Mouse (Mus musculus) testis, adult 2 months (tissue): ENCODE measurements at regions not wholly inside any gene's neighbourhood (a gene's known extent, or its start where the extent isn't known, plus 50 kb on each side); places are given as distances from the start of the nearest gene placed in this dataset.

Experiments used
- H3K27ac ChIP-seq: fragments of 200-500 bp; 2 replicates; pipeline ENCODE4 v1.5.1; 2012; ENCODE audit warnings: low read depth, low read length; ENCODE audit not compliant: control insufficient read depth, insufficient read depth
- H3K27me3 ChIP-seq: fragments of 200-500 bp; 2 replicates; pipeline ENCODE4 v1.6.1; 2012; ENCODE audit warnings: mild to moderate bottlenecking, low read length, moderate library complexity; ENCODE audit not compliant: control insufficient read depth, insufficient read depth
- H3K36me3 ChIP-seq: fragments of 200-500 bp; 2 replicates; pipeline ENCODE4 v1.6.1; 2012; ENCODE audit warnings: mild to moderate bottlenecking, low read length; ENCODE audit not compliant: control insufficient read depth, insufficient read depth
- H3K4me1 ChIP-seq: fragments of 200-500 bp; 2 replicates; pipeline ENCODE4 v1.6.1; 2012; ENCODE audit warnings: low read length; ENCODE audit not compliant: control insufficient read depth, insufficient read depth
- H3K4me3 ChIP-seq: fragments of 200-500 bp; 2 replicates; pipeline ENCODE4 v1.5.1; 2012; ENCODE audit warnings: low read depth, mild to moderate bottlenecking, low read length, moderate library complexity, mixed read lengths; ENCODE audit not compliant: control insufficient read depth
- CTCF ChIP-seq: fragments of 200-500 bp; IDR thresholded peaks from 2 replicates; pipeline ENCODE4 v1.5.1; 2012; ENCODE audit warnings: low read depth, mild to moderate bottlenecking, inconsistent platforms, low read length, moderate library complexity; ENCODE audit not compliant: control insufficient read depth, insufficient read depth, insufficient replicate concordance
- POLR2A ChIP-seq: fragments of 200-500 bp; IDR thresholded peaks from 2 replicates; pipeline ENCODE4 v1.6.1; 2012; ENCODE audit warnings: low read depth, mild to moderate bottlenecking, inconsistent platforms, low read length, moderate library complexity; ENCODE audit not compliant: control insufficient read depth

GRCm38 (mm10) chr2:11032891-11033290 is 139.0 kb upstream of the Prkcq start:
- Histone ChIP-seq H3K36me3 (no peaks in the 10 kb centered on the region), H3K27ac (no peak overlapping the region), H3K4me1 (no peaks in the 10 kb centered on the region), H3K27me3 (no peaks in the 10 kb centered on the region), H3K4me3 (no peak overlapping the region)
- TF ChIP-seq CTCF, result no peak
- TF ChIP-seq POLR2A, result no peak

GRCm38 (mm10) chr2:11034178-11034577 is 137.7 kb upstream of the Prkcq start:
- no peaks in the 10 kb centered on the region for H3K36me3 ChIP-seq
- no peaks in the 10 kb centered on the region for H3K4me1 ChIP-seq
- H3K4me3 ChIP-seq, result no peak overlapping the region
- TF ChIP-seq CTCF, result no peak
- no peak for TF ChIP-seq POLR2A
- H3K27ac ChIP-seq, result no peak overlapping the region
- no peaks in the 10 kb centered on the region for H3K27me3 ChIP-seq

GRCm38 (mm10) chr2:11037343-11037742 is 134.6 kb upstream of the Prkcq start:
- TF ChIP-seq POLR2A, result no peak
- TF ChIP-seq CTCF, result no peak
- Histone ChIP-seq H3K36me3 (no peaks in the 10 kb centered on the region), H3K4me3 (no peak overlapping the region), H3K27ac (no peak overlapping the region), H3K27me3 (no peaks in the 10 kb centered on the region), H3K4me1 (no peaks in the 10 kb centered on the region)

GRCm38 (mm10) chr2:11038440-11038839 is 133.5 kb upstream of the Prkcq start:
- H3K36me3 ChIP-seq, result no peaks in the 10 kb centered on the region
- no peak overlapping the region for H3K27ac ChIP-seq
- H3K27me3 ChIP-seq, result no peaks in the 10 kb centered on the region
- no peak for TF ChIP-seq POLR2A
- TF ChIP-seq CTCF, result no peak
- no peaks in the 10 kb centered on the region for H3K4me1 ChIP-seq
- no peak overlapping the region for H3K4me3 ChIP-seq

- Histone ChIP-seq H3K36me3 (no peaks in the 10 kb centered on the region), H3K4me3 (no peak overlapping the region), H3K4me1 (no peaks in the 10 kb centered on the region), H3K27ac (no peak overlapping the region), H3K27me3 (no peaks in the 10 kb centered on the region)
- TF ChIP-seq POLR2A (no peak), CTCF (no peak)
Measured at GRCm38 (mm10) chr2:11040005-11040404, 131.9 kb upstream of the Prkcq start.

- H3K4me1 ChIP-seq, result no peaks in the 10 kb centered on the region
- no peaks in the 10 kb centered on the region for H3K36me3 ChIP-seq
- no peak overlapping the region for H3K4me3 ChIP-seq
- no peaks in the 10 kb centered on the region for H3K27me3 ChIP-seq
- TF ChIP-seq POLR2A (no peak), CTCF (no peak)
- no peak overlapping the region for H3K27ac ChIP-seq
Measured at GRCm38 (mm10) chr2:11044727-11045274, 127.1 kb upstream of the Prkcq start.

- Histone ChIP-seq H3K4me3 (no peak overlapping the region), H3K27ac (no peak overlapping the region), H3K27me3 (no peaks in the 10 kb centered on the region), H3K36me3 (no peaks in the 10 kb centered on the region), H3K4me1 (no peaks in the 10 kb centered on the region)
- TF ChIP-seq POLR2A (no peak), CTCF (no peak)
Measured at GRCm38 (mm10) chr2:11051621-11052020, 120.3 kb upstream of the Prkcq start.
